Comparison of ENCODE assay signal across 9 mouse cellular contexts in the genomic region with DNA sequence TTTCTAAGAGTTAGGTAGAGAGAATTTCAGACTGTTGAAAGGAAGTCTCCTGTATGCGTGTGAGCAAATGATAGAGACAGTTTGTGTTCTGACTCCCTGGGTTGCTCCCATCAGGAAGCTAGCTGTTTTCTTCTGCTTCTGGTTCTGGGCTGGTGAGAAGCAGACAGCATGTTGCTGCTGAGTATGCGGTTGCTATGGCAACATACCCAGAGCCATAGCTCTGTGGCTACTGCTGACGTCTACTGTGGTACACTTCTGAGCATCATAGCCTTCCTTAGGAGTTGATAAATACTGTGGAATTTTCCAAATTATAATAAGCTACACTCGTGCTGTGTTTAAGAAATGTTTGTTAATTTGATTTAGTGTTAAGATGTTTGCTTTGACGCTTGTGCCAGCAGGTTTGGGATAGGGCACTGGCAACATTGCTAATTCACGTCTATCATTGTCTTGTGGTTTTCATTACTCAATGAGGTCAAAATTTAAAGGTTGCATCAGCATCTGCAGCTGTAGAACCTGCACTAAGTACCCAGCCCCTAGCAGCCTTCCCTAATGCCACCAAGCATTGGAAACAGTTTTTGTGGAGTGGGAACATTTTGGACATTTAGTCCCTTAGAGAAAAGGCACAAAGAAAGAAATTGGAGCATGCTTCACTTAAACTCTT.
DNase-seq lines count a peak whose midpoint lies in the region.
"Had no signal": no experiment of that assay in that cellular context is flagged by ENCODE, and none has a peak within 500 bp of the region (broad histone marks: within the 10 kb centered on the region; RNA-seq: fewer than 3 reads in every experiment).

No protein-coding gene starts in this region.

- intact Hi-C loops in heart, postnatal 36 days (cut with DNase I), result no loop called here

- H3K9me3 ChIP-seq in midbrain, embryonic 10.5 days (replicated peaks), result no peaks in the 10 kb centered on the region

- WGBS in midbrain, embryonic 10.5 days, result 72% methylated on average over 6 of the region's 6 CpGs

- no peaks in the 10 kb centered on the region for H3K36me3 ChIP-seq in midbrain, embryonic 10.5 days
- no peaks in the 10 kb centered on the region for H3K36me3 ChIP-seq in splenic B cell, adult 2 months (ENCODE audit: control insufficient read depth, insufficient read depth, low read length, poor library complexity, severe bottlenecking)

- H3K4me3 ChIP-seq in midbrain, embryonic 10.5 days, result no peak overlapping the region

- H3K4me1 ChIP-seq in midbrain, embryonic 10.5 days, result peaks cover 6% of the 10 kb centered on the region

- no peak overlapping the region for H3K27ac ChIP-seq in midbrain, embryonic 10.5 days (replicated peaks)

- peak; percentile 6 for DNase-seq in lung, postnatal 36 days
- DNase-seq in lung, postnatal 25 days (ENCODE audit: low spot score), result no peak
- peak; percentile 8 to 15 for DNase-seq in frontal cortex, postnatal 10 days (ENCODE audit: low spot score in 2 of 2)
- peak; percentile 13 for DNase-seq in midbrain, embryonic 10.5 days (ENCODE audit: low spot score)
- DNase-seq in splenic B cell, adult 2 months (ENCODE audit: low read depth, low spot score), result peak; percentile 5
- DNase-seq in adrenal gland, postnatal 14 days, result no peak
- no peak for DNase-seq in heart, postnatal 36 days
- no peak for DNase-seq in adipocyte (ENCODE audit: low spot score)
- DNase-seq: heart, postnatal 10 days had no signal

- peaks cover 93% of the 10 kb centered on the region for H3K27me3 ChIP-seq in midbrain, embryonic 10.5 days (ENCODE audit: low read depth, poor library complexity, severe bottlenecking)
- no peaks in the 10 kb centered on the region for H3K27me3 ChIP-seq in splenic B cell, adult 2 months (ENCODE audit: control insufficient read depth, insufficient read depth, low read length, poor library complexity, severe bottlenecking)

Comparison
In these comparisons a context has a peak if more than half of its experiments do, and no peak if none do; other contexts are left out.
1. DNase-seq: peak in lung, postnatal 36 days (single experiment), frontal cortex, postnatal 10 days (2 of 2), midbrain, embryonic 10.5 days (single experiment) and splenic B cell, adult 2 months (single experiment); none in lung, postnatal 25 days (single experiment), adrenal gland, postnatal 14 days (single experiment), heart, postnatal 36 days (0 of 2) and adipocyte (single experiment).